Mouse (Mus musculus): ENCODE data around the gene D130052B06Rik. TPM values are rescaled to one million over a fixed set of nuclear protein-coding genes. Genes with fewer than 3 reads are reported as not detected.

The D130052B06Rik gene
- polyA plus RNA-seq, 2 experiments: 0.08 to 0.14 TPM

DNA sequence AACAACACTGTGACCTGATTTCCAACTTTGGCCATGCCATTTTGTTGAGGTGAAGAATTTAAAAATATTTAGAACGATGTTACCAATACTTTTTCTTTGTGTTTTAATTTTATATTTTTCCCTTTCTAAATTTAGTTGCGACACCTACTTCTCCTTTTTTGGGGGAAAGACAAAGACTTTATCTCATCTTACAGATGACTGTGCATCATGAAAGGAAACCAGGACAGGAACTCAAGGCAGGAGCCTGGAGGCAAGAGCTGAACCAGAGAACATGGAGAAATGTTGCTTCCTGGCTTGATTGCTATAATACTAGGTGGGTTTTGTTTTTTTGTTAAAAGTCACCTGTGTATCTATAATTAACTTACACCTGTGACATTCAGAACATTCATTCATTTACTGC, 38.0 kb downstream of the D130052B06Rik start:
- no peak for ATAC-seq (ENCODE audit: low FRiP score, low read depth)
- H3K27ac ChIP-seq (replicated peaks; ENCODE audit: low read depth, low read length): no peak overlapping the region
- no peak for DNase-seq (ENCODE audit: low spot score)
- H3K4me2 ChIP-seq (replicated peaks; ENCODE audit: low read depth, low read length, severe bottlenecking): no peak overlapping the region
- H3K36me3 ChIP-seq (ENCODE audit: control insufficient read depth, insufficient read depth, low read length): no peaks in the 10 kb centered on the region
- WGBS: 88% methylated on average over 2 of the region's 2 CpGs
- TF ChIP-seq POLR2A (IDR thresholded peaks at IDR 0.05; ENCODE audit: borderline replicate concordance, extremely low read depth, insufficient read depth, insufficient read length): no peak
- H3K4me3 ChIP-seq (replicated peaks; ENCODE audit: low read length): no peak overlapping the region
- no peaks in the 10 kb centered on the region for H3K9me3 ChIP-seq (ENCODE audit: control insufficient read depth, low read length)
- no peaks in the 10 kb centered on the region for H3K27me3 ChIP-seq (ENCODE audit: control insufficient read depth, insufficient read depth, low read length)
- H3K9ac ChIP-seq (ENCODE audit: low read depth, low read length, severe bottlenecking): no peak overlapping the region
- no peaks in the 10 kb centered on the region for H3K4me1 ChIP-seq (ENCODE audit: control insufficient read depth, insufficient read depth, low read length)

- DNase-seq (ENCODE audit: low spot score): no peak
- H3K4me2 ChIP-seq (replicated peaks; ENCODE audit: low read depth, low read length, severe bottlenecking): no peak overlapping the region
- H3K4me3 ChIP-seq (replicated peaks; ENCODE audit: low read length): no peak overlapping the region
- no peaks in the 10 kb centered on the region for H3K4me1 ChIP-seq (ENCODE audit: control insufficient read depth, insufficient read depth, low read length)
- H3K27ac ChIP-seq (replicated peaks; ENCODE audit: low read depth, low read length): no peak overlapping the region
- TF ChIP-seq POLR2A (IDR thresholded peaks at IDR 0.05; ENCODE audit: borderline replicate concordance, extremely low read depth, insufficient read depth, insufficient read length): no peak
- H3K9ac ChIP-seq (ENCODE audit: low read depth, low read length, severe bottlenecking): no peak overlapping the region
- H3K9me3 ChIP-seq (ENCODE audit: control insufficient read depth, low read length): no peaks in the 10 kb centered on the region
- WGBS: 74% methylated on average over 2 of the region's 2 CpGs
- no peak for ATAC-seq (ENCODE audit: low FRiP score, low read depth)
- no peaks in the 10 kb centered on the region for H3K27me3 ChIP-seq (ENCODE audit: control insufficient read depth, insufficient read depth, low read length)
- H3K36me3 ChIP-seq (ENCODE audit: control insufficient read depth, insufficient read depth, low read length): no peaks in the 10 kb centered on the region
These were observed 50.3 kb downstream of the D130052B06Rik start for GRCm38 (mm10) chr11:33649358-33649757.

DNA sequence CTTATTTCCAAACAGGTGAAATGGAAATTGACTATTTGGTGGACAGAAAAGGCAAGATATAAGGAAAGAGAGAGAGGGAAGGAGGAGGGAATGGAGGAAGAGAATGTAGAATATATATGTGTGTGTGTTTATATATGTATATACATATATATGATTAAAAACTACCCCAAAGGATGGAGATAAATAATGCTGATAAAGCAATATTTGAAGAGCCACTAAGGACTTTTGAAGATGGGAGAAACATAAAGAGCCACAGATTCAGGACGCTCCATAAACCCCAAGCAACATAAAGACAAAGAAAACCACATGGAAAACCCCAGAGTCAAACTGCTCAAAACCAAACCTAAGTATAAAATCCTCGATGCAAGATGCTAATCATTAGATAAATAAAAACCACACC, 55.4 kb downstream of the D130052B06Rik start:
- no peak for ATAC-seq (ENCODE audit: low FRiP score, low read depth)
- H3K4me3 ChIP-seq (replicated peaks; ENCODE audit: low read length): no peak overlapping the region
- H3K4me2 ChIP-seq (replicated peaks; ENCODE audit: low read depth, low read length, severe bottlenecking): no peak overlapping the region
- H3K27ac ChIP-seq (replicated peaks; ENCODE audit: low read depth, low read length): no peak overlapping the region
- no peaks in the 10 kb centered on the region for H3K36me3 ChIP-seq (ENCODE audit: control insufficient read depth, insufficient read depth, low read length)
- H3K9ac ChIP-seq (ENCODE audit: low read depth, low read length, severe bottlenecking): no peak overlapping the region
- H3K9me3 ChIP-seq (ENCODE audit: control insufficient read depth, low read length): no peaks in the 10 kb centered on the region
- no peak for DNase-seq (ENCODE audit: low spot score)
- TF ChIP-seq POLR2A (IDR thresholded peaks at IDR 0.05; ENCODE audit: borderline replicate concordance, extremely low read depth, insufficient read depth, insufficient read length): no peak
- 70% methylated on average over 2 of the region's 2 CpGs for WGBS
- H3K4me1 ChIP-seq (ENCODE audit: control insufficient read depth, insufficient read depth, low read length): no peaks in the 10 kb centered on the region
- H3K27me3 ChIP-seq (ENCODE audit: control insufficient read depth, insufficient read depth, low read length): no peaks in the 10 kb centered on the region

DNA sequence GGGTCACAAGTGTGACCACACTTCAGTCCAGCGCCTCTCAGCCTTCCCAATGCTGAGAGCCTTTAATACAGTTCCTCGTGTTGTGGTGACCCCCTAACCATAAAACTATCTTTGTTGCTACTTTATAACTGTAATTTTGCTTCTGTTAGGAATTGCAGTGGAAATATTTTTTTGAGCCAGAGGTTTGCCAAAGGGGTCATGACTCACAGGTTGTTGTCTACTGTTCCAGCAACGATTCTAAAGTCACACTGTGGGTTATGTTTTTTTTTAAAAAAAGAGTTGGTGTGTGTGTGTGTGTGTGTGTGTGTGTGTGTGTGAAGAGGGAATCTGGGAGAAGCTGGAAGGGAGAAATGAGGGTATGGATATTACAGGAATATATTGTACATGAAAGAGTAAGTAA, 56.1 kb downstream of the D130052B06Rik start:
- no peak for TF ChIP-seq POLR2A (IDR thresholded peaks at IDR 0.05; ENCODE audit: borderline replicate concordance, extremely low read depth, insufficient read depth, insufficient read length)
- DNase-seq (ENCODE audit: low spot score) (no peak), ATAC-seq (ENCODE audit: low FRiP score, low read depth) (no peak)
- Histone ChIP-seq H3K4me2 (replicated peaks; ENCODE audit: low read depth, low read length, severe bottlenecking) (no peak overlapping the region), H3K9ac (ENCODE audit: low read depth, low read length, severe bottlenecking) (no peak overlapping the region), H3K9me3 (ENCODE audit: control insufficient read depth, low read length) (no peaks in the 10 kb centered on the region), H3K4me1 (ENCODE audit: control insufficient read depth, insufficient read depth, low read length) (no peaks in the 10 kb centered on the region), H3K36me3 (ENCODE audit: control insufficient read depth, insufficient read depth, low read length) (no peaks in the 10 kb centered on the region), H3K27me3 (ENCODE audit: control insufficient read depth, insufficient read depth, low read length) (no peaks in the 10 kb centered on the region), H3K27ac (replicated peaks; ENCODE audit: low read depth, low read length) (no peak overlapping the region), H3K4me3 (replicated peaks; ENCODE audit: low read length) (no peak overlapping the region)
- WGBS: 71% methylated on average over 3 of the region's 3 CpGs

GRCm38 (mm10) chr11:33655861-33656593, 56.9 kb downstream of the D130052B06Rik start:
- DNase-seq (ENCODE audit: low spot score) (no peak), ATAC-seq (ENCODE audit: low FRiP score, low read depth) (no peak)
- TF ChIP-seq POLR2A (IDR thresholded peaks at IDR 0.05; ENCODE audit: borderline replicate concordance, extremely low read depth, insufficient read depth, insufficient read length): no peak
- no peaks in the 10 kb centered on the region for H3K9me3 ChIP-seq (ENCODE audit: control insufficient read depth, low read length)
- H3K36me3 ChIP-seq (ENCODE audit: control insufficient read depth, insufficient read depth, low read length): no peaks in the 10 kb centered on the region
- H3K4me3 ChIP-seq (replicated peaks; ENCODE audit: low read length): no peak overlapping the region
- no peak overlapping the region for H3K27ac ChIP-seq (replicated peaks; ENCODE audit: low read depth, low read length)
- no peaks in the 10 kb centered on the region for H3K27me3 ChIP-seq (ENCODE audit: control insufficient read depth, insufficient read depth, low read length)
- WGBS: 78% methylated on average over 7 of the region's 7 CpGs
- no peak overlapping the region for H3K9ac ChIP-seq (ENCODE audit: low read depth, low read length, severe bottlenecking)
- H3K4me1 ChIP-seq (ENCODE audit: control insufficient read depth, insufficient read depth, low read length): no peaks in the 10 kb centered on the region
- H3K4me2 ChIP-seq (replicated peaks; ENCODE audit: low read depth, low read length, severe bottlenecking): no peak overlapping the region

Measured in limb, embryonic 14.5 days (tissue).